Mouse (Mus musculus) ovary, postnatal 36 days (tissue): ENCODE measurements at regions not wholly inside any gene's neighbourhood (a gene's known extent, or its start where the extent isn't known, plus 50 kb on each side); places are given as distances from the start of the nearest gene placed in this dataset.

ENCODE experiments used
- DNase-seq: peaks from one replicate; pipeline ENCODE4 v3.0.0; 2022; ENCODE audit warnings: low spot score, mixed read lengths

GRCm38 (mm10) chr5:149338016-149338696 lies 73.4 kb upstream of the Medag start:
- no peak for DNase-seq

- DNase-seq, result no peak
Measured at GRCm38 (mm10) chr5:149338697-149339078, 72.9 kb upstream of the Medag start.

- DNase-seq, result no peak
Measured at GRCm38 (mm10) chr5:149340361-149340760, 71.2 kb upstream of the Medag start.

GRCm38 (mm10) chr5:149341461-149341860 lies 70.1 kb upstream of the Medag start:
- DNase-seq, result no peak

- no peak for DNase-seq
Measured at GRCm38 (mm10) chr5:149343610-149344527, 67.7 kb upstream of the Medag start.

- no peak for DNase-seq
Measured at GRCm38 (mm10) chr5:149344528-149344855, 67.1 kb upstream of the Medag start.

GRCm38 (mm10) chr5:149345161-149345560 lies 66.4 kb upstream of the Medag start:
- DNase-seq, result no peak

GRCm38 (mm10) chr5:149349685-149350084 lies 61.9 kb upstream of the Medag start:
- DNase-seq, result no peak

- peak; percentile 49 for DNase-seq
Measured at GRCm38 (mm10) chr5:149353039-149353655, 58.4 kb upstream of the Medag start.

GRCm38 (mm10) chr5:149354448-149355115 lies 57.0 kb upstream of the Medag start:
- no peak for DNase-seq

GRCm38 (mm10) chr5:149355131-149355530 lies 56.4 kb upstream of the Medag start:
- DNase-seq, result no peak

GRCm38 (mm10) chr5:149356970-149357369 lies 54.6 kb upstream of the Medag start:
- DNase-seq, result no peak
